Mouse (Mus musculus): ENCODE measurements around the gene Dmrt1. TPM values are rescaled to one million over a fixed set of nuclear protein-coding genes. Genes with fewer than 3 reads are reported as not detected.
"Not testable (repeated sequence)": the region's sequence is repeated elsewhere in the genome, so short reads cannot be mapped to it uniquely, and the experiment has no call there.

Dmrt1 gene
- polyA plus RNA-seq (2016; fragmentation: Nextera tagmentation; extraction: Ambion mirVana), result 0.06 TPM in 1 of 2 replicates, not detected in the other

DNA sequence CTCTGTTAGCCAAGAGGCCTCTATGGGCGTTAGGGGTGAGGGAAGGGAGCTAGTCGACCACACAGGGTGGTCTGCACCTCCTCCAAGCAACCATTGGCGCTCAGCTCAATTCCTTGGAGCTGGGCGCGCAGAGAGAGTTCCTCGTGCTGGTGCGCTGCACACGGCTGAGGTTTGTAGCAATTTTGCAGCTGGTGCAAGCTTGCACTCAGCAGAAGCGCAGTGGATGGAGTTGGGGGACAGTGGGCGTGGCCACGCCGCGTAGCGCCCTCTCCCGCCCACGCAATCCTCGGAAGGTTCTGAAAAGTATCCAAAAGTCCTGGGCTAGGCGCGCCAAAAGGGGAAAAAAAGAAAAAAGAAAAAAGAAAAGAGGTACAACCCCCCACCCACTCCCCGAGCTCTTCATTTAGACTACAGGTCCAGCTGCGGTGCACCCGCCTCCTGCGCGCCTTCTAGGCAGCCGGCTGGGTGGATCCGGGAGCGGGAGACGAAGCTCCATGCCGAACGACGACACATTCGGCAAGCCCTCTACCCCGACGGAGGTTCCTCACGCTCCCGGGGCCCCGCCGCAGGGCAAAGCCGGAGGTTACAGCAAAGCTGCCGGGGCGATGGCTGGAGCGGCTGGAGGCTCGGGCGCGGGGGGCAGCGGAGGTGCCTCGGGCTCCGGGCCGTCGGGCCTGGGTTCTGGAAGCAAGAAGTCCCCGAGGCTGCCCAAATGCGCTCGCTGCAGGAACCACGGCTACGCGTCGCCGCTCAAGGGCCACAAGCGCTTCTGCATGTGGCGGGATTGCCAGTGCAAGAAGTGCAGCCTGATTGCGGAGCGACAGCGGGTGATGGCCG is at the start of gene Dmrt1:
TSS of gene Dmrt1 (plus strand) at position 259 of the 837 bp plus-strand sequence.
- Histone ChIP-seq H3K9ac (no peak within 1 kb of the TSS), H3K4me3 (peak within 1 kb of the TSS; percentile 27), H3K27me3 (replicated peaks) (peaks cover 78% of the 10 kb centered on the region), H3K27ac (no peak within 1 kb of the TSS), H3K36me3 (no peaks in the 10 kb centered on the region), H3K9me3 (replicated peaks) (no peaks in the 10 kb centered on the region), H3K4me2 (peak within 1 kb of the TSS; percentile 36), H3K4me1 (peaks cover 6% of the 10 kb centered on the region; the same call in 1 of the 2 replicates)
- WGBS (ENCODE audit: insufficient replicate concordance), result 3% methylated on average over 64 of the region's 64 CpGs
- ATAC-seq, result no peak

DNA sequence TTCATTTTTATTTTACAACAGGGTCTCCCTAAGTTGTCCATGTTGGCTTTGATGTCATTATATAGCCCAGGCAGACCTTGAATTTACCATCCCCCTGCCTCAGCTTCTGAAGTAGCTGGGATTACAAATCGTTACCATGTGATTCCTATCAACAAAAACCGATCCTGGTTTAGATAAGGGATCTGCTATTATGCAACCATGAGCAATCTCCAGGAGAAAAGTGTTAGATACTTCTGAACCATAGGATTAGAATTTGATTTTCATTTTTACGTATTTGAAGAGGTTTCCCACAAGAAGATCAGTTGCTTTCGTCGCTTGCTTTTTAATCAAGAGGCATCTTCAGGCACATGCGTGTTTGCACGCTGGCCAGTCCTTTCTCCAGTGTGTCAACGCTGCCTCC is 44.7 kb upstream of the Dmrt1 start:
- Histone ChIP-seq H3K36me3 (no peaks in the 10 kb centered on the region), H3K27ac (no peak overlapping the region), H3K4me2 (no peak overlapping the region), H3K4me1 (no peaks in the 10 kb centered on the region), H3K9ac (no peak overlapping the region), H3K4me3 (no peak overlapping the region), H3K27me3 (replicated peaks) (no peaks in the 10 kb centered on the region), H3K9me3 (replicated peaks) (no peaks in the 10 kb centered on the region; the same call in 1 of the 2 replicates)
- no peak for ATAC-seq
- 76% methylated on average over 8 of the region's 8 CpGs for WGBS (ENCODE audit: insufficient replicate concordance)

DNA sequence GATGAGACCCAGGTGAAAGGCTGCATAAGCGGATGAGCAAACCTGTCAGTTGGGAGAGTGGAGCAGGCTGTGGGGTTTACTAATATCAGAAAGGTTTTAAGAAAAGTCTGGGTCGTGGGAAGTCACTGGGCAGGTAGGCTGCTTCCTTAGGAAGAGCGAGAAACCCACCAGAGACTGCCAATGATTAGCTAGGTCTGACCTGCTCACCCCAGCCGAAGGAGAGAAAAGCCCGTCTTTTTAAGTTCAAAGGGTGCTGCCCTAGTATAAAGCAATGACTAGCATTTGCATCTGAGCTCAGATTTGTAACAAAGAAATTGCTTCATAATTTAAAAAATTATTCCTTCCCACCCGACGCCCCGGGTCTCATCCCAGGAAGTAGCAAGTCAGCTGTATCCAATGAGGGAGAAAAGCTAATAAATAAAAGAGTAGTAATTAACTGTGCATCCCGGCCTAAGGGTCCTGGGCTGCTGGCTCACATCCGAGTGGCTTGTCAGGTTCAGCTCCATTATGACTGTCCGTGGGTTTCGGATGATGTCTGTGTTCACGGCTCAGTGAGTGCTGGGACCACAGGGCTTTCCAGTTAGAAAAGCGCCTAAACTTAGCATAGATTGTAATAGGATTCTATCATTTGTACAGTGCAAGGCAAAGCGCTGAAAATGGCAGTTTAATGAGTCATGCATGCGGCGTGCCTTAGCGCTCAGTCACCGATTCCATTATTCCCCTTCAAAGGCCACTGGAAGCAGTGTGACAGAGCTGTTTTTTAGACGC is 43.7 kb upstream of the Dmrt1 start:
- Histone ChIP-seq H3K4me1 (no peaks in the 10 kb centered on the region), H3K27ac (no peak overlapping the region), H3K9ac (no peak overlapping the region), H3K4me3 (no peak overlapping the region), H3K36me3 (no peaks in the 10 kb centered on the region), H3K4me2 (no peak overlapping the region), H3K9me3 (replicated peaks) (no peaks in the 10 kb centered on the region; the same call in 1 of the 2 replicates), H3K27me3 (replicated peaks) (no peaks in the 10 kb centered on the region)
- 75% methylated on average over 20 of the region's 20 CpGs for WGBS (ENCODE audit: insufficient replicate concordance)
- ATAC-seq, result no peak

DNA sequence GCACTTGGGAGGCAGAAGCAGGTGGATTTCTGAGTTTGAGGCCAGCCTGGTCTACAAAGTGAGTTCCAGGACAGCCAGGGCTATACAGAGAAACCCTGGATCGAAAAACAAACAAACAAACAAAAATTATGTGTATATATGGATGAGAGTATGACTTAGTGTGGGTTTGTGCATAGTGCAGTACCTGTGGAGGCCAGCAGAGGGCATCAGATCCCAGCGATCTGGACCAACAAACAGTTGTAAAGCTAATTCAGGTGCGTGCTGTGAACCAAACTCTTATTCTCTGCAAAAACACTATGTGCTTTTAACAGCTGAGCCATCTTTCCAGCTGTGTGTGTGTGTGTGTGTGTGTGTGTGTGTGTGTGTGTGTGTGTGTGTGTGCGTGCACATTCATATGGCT is 29.6 kb upstream of the Dmrt1 start:
- not testable (repeated sequence) for H3K4me1 ChIP-seq; H3K27me3 ChIP-seq (replicated peaks); H3K4me2 ChIP-seq; H3K36me3 ChIP-seq; H3K4me3 ChIP-seq; ATAC-seq; H3K9me3 ChIP-seq (replicated peaks); H3K9ac ChIP-seq; H3K27ac ChIP-seq
- WGBS (ENCODE audit: insufficient replicate concordance), result 54% methylated on average over 4 of the region's 4 CpGs

DNA sequence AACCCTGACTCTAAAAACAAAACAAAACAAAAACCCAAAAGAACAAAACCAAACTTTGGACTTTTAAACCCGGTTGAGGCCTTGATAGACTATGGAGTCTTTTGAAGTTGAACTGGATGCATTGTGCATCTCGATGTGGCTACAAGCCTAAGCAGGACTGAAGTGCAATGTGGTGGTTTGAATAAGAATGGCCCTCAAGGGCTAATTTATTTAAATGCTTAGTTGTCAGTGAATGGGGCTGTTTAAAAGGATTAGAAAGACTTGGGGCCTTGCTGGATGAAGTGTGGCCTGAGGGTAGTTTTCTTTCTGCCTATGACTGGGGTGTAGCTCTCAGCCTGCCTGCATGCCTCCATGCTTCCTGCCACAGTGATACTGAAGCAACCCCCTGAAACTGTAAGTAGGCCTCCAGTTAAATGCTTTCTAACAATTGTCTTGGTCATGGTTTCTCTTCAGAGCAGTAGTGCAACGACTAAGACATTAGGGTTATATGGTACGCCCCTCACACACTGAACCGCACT is 26.2 kb upstream of the Dmrt1 start:
- H3K4me3 ChIP-seq, result no peak overlapping the region
- H3K36me3 ChIP-seq, result no peaks in the 10 kb centered on the region
- no peak overlapping the region for H3K27ac ChIP-seq
- ATAC-seq, result no peak
- 72% methylated on average over 5 of the region's 5 CpGs for WGBS (ENCODE audit: insufficient replicate concordance)
- H3K4me2 ChIP-seq, result no peak overlapping the region
- no peak overlapping the region for H3K9ac ChIP-seq
- no peaks in the 10 kb centered on the region for H3K4me1 ChIP-seq
- H3K9me3 ChIP-seq (replicated peaks), result no peaks in the 10 kb centered on the region
- no peaks in the 10 kb centered on the region for H3K27me3 ChIP-seq (replicated peaks)

DNA sequence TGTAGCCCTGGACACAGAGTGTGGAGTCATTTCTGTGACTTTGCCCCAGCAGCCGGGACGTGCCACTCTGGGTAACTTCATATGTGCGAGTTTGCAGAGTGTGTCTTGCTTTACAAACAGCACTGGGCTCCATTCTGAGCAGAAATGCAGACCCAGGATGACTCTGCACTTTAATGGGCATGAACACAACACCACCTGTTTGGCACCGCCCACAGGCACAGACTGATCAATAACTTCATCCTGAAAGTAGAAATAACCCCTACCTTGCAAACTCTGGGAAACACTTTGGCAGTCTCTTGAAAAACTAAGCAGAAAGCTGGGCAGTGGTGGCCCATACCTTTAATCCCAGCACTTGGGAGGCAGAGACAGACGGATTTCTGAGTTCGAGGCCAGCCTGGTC is 24.6 kb upstream of the Dmrt1 start:
- H3K27me3 ChIP-seq (replicated peaks), result peaks cover 2% of the 10 kb centered on the region
- H3K4me1 ChIP-seq, result no peaks in the 10 kb centered on the region
- WGBS (ENCODE audit: insufficient replicate concordance), result 62% methylated on average over 6 of the region's 6 CpGs
- H3K36me3 ChIP-seq, result no peaks in the 10 kb centered on the region
- no peak overlapping the region for H3K4me3 ChIP-seq
- H3K9ac ChIP-seq, result no peak overlapping the region
- no peaks in the 10 kb centered on the region for H3K9me3 ChIP-seq (replicated peaks)
- no peak for ATAC-seq
- no peak overlapping the region for H3K27ac ChIP-seq
- H3K4me2 ChIP-seq, result no peak overlapping the region

DNA sequence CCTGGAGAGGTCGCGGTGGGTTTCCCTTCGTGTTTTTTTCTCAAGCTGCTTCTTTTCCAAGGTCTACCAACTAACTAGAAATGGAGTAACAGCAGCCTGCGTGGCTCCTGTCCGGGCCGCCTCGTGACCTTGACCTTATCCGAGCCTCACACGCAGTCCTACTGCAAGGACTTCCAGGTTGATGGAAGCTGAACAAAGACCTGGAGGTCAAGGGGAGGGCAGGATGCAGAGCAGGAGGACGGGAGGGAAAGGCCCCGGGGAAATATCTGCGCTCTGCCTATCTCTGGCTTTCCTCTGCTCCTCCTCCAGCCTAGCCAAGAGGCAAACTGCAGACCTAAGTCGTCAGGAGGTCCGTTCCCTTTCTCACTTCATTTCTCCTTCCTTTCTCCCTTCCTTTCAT is 18.9 kb upstream of the Dmrt1 start:
- no peak overlapping the region for H3K4me3 ChIP-seq
- 11% methylated on average over 14 of the region's 14 CpGs for WGBS (ENCODE audit: insufficient replicate concordance)
- H3K4me2 ChIP-seq, result peak overlapping the region; percentile 19; the same call in 1 of the 2 replicates
- no peak overlapping the region for H3K9ac ChIP-seq
- H3K27me3 ChIP-seq (replicated peaks), result peaks cover 33% of the 10 kb centered on the region
- ATAC-seq, result no peak
- H3K9me3 ChIP-seq (replicated peaks), result no peaks in the 10 kb centered on the region
- no peak overlapping the region for H3K27ac ChIP-seq
- no peaks in the 10 kb centered on the region for H3K4me1 ChIP-seq
- H3K36me3 ChIP-seq, result no peaks in the 10 kb centered on the region

DNA sequence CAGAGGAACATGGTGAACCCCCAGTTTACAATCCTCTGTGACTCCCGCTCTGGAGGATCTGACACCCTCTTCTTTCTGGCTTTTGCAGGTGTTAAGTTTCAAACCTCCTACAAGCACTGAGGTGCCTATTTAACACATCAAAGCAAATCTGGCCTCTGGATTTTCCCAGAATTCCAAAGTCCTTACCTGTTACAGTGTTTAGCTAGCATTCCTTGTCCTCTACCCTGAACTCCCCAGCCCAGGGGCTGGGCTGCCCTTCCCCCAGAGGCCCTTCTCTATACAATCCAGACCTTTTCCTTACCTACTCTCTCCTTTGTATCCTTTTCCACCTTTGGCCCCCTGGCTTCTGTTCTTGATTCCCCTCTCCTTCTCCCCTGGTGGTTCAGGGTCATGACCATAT is 18.1 kb upstream of the Dmrt1 start:
- no peak overlapping the region for H3K4me2 ChIP-seq
- no peak for ATAC-seq
- 27% methylated on average over 1 of the region's 1 CpGs for WGBS (ENCODE audit: insufficient replicate concordance)
- H3K9me3 ChIP-seq (replicated peaks), result no peaks in the 10 kb centered on the region
- H3K4me1 ChIP-seq, result no peaks in the 10 kb centered on the region
- no peaks in the 10 kb centered on the region for H3K36me3 ChIP-seq
- no peak overlapping the region for H3K4me3 ChIP-seq
- H3K27me3 ChIP-seq (replicated peaks), result peaks cover 33% of the 10 kb centered on the region
- H3K27ac ChIP-seq, result no peak overlapping the region
- H3K9ac ChIP-seq, result no peak overlapping the region

DNA sequence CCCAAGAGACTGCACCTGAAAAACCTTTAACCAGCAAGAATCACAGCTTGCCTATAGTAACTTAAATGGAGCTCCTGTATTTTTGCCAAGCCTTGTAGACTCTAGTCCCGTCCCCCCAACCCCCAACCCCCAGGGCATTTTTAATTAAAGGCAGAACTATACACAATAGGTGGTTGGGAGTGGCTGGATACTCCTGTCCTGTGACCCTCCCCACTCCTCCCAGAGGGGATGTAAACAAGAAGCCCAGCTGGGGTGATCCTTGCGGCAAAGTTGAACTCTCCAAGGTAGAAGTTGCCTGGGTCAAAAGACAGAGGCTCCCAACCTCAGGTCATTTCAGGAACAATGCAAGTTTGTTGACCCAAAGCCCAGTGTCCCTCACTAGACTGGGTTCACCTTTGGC is 16.9 kb upstream of the Dmrt1 start:
- Histone ChIP-seq H3K4me2 (no peak overlapping the region), H3K9me3 (replicated peaks) (no peaks in the 10 kb centered on the region), H3K27ac (no peak overlapping the region), H3K27me3 (replicated peaks) (peaks cover 33% of the 10 kb centered on the region), H3K9ac (no peak overlapping the region), H3K36me3 (no peaks in the 10 kb centered on the region), H3K4me1 (no peaks in the 10 kb centered on the region), H3K4me3 (no peak overlapping the region)
- WGBS (ENCODE audit: insufficient replicate concordance), result 23% methylated on average over 2 of the region's 2 CpGs
- no peak for ATAC-seq

DNA sequence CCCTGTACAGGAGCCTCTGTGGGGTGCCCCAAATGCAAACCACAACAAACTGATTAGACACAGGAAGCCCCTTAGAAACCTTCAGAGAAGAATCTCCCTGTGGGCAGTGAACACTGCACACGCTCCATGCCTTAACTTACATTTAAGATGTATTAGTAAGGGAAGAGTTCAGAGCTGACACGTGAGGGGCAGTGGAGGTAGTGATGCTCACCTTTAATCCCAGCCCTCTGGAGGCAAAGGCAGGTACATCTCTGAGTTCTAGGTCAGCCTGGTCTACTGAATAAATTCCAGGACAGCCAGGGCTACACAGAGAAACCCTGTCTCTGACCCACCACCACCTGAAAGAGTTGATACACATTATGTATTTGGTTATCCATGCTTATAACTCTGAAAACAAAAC is 15.9 kb upstream of the Dmrt1 start:
- no peak overlapping the region for H3K4me3 ChIP-seq
- peaks cover 33% of the 10 kb centered on the region for H3K27me3 ChIP-seq (replicated peaks)
- WGBS (ENCODE audit: insufficient replicate concordance), result 46% methylated on average over 2 of the region's 2 CpGs
- H3K9ac ChIP-seq, result no peak overlapping the region
- no peaks in the 10 kb centered on the region for H3K36me3 ChIP-seq
- H3K4me1 ChIP-seq, result no peaks in the 10 kb centered on the region
- H3K9me3 ChIP-seq (replicated peaks), result no peaks in the 10 kb centered on the region
- no peak for ATAC-seq
- H3K4me2 ChIP-seq, result no peak overlapping the region
- H3K27ac ChIP-seq, result no peak overlapping the region

DNA sequence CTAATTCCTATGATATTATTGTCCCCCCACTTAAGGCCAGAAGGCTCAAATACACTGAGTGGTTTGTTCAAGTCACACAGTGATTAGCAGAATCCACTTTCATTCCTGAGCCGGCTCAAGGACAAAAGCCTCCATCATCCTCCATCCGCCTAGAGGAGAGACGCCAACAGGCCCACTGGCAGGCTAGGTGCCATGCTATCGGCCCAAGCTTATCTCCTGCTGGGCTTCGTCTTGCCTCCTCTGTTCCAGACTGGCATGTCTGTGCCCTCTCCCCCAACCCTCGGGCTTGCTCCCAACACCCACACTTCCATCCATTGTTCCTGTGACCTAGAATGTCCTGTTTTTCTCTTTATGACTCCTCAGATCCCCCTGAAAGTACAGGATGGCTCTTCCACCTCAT is 8.0 kb upstream of the Dmrt1 start:
- WGBS (ENCODE audit: insufficient replicate concordance), result 60% methylated on average over 6 of the region's 6 CpGs
- no peak for ATAC-seq
- H3K4me3 ChIP-seq, result no peak overlapping the region
- H3K4me2 ChIP-seq, result no peak overlapping the region
- H3K27me3 ChIP-seq (replicated peaks), result peaks cover 9% of the 10 kb centered on the region; the same call in 1 of the 2 replicates
- H3K4me1 ChIP-seq, result no peaks in the 10 kb centered on the region
- no peaks in the 10 kb centered on the region for H3K36me3 ChIP-seq
- no peak overlapping the region for H3K27ac ChIP-seq
- no peaks in the 10 kb centered on the region for H3K9me3 ChIP-seq (replicated peaks)
- H3K9ac ChIP-seq, result no peak overlapping the region

DNA sequence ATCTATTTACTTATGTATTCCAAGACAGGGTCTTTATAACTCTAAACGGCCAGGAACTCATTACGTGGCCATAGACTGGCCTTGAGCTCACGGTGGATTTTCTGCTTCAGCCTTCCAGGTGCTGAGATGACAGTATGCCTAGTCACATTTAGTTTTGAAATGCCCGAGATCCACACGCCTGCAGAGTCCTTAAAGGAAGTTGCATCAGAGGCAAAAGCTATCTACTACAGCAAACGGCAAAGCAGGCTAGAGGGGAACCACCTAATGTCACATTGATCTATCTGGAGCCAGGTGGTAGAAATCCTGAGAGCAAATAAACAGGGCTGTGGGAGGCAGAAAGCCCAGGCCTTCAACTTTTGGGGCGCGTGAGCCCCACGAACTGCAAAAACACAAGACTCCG is 540 bp upstream of the Dmrt1 start:
- Histone ChIP-seq H3K4me2 (no peak overlapping the region), H3K4me1 (peaks cover 6% of the 10 kb centered on the region; the same call in 1 of the 2 replicates), H3K4me3 (no peak overlapping the region), H3K27me3 (replicated peaks) (peaks cover 75% of the 10 kb centered on the region), H3K36me3 (no peaks in the 10 kb centered on the region), H3K9me3 (replicated peaks) (no peaks in the 10 kb centered on the region), H3K27ac (no peak overlapping the region), H3K9ac (no peak overlapping the region)
- WGBS (ENCODE audit: insufficient replicate concordance), result 21% methylated on average over 10 of the region's 10 CpGs
- ATAC-seq, result no peak

Data from liver, embryonic 12.5 days (tissue).